Mouse (Mus musculus) T-helper 1 cell (primary cell): ENCODE results near the gene Map3k9.

Experiments
- in situ Hi-C: fragments of 300-600 bp; cut with MboI, MseI; formaldehyde crosslinking; loops from one replicate; pipeline ENCODE4 v1.15.1; 2025; ENCODE audit warnings: high pct_unique_total_duplicates

Map3k9 gene

GRCm38 (mm10) chr12:81781105-81781909 is at the start of gene Map3k9:
TSS of gene Map3k9 (minus strand) at chr12:81781175.
- in situ Hi-C loops, result no loop called here

GRCm38 (mm10) chr12:81828355-81828754 is 47.4 kb upstream of the Map3k9 start:
- in situ Hi-C loops, result no loop called here

- in situ Hi-C loops, result no loop called here
These were observed 42.0 kb upstream of the Map3k9 start for GRCm38 (mm10) chr12:81822778-81823480.

- in situ Hi-C loops, result no loop called here
These were observed 41.2 kb upstream of the Map3k9 start for GRCm38 (mm10) chr12:81822176-81822575.

GRCm38 (mm10) chr12:81820700-81821099 is 39.7 kb upstream of the Map3k9 start:
- in situ Hi-C loops, result no loop called here

GRCm38 (mm10) chr12:81817126-81817505 is 36.1 kb upstream of the Map3k9 start:
- in situ Hi-C loops, result no loop called here

GRCm38 (mm10) chr12:81816330-81817125 is 35.6 kb upstream of the Map3k9 start:
- in situ Hi-C loops, result no loop called here

GRCm38 (mm10) chr12:81814742-81815141 is 33.8 kb upstream of the Map3k9 start:
- in situ Hi-C loops, result no loop called here

- in situ Hi-C loops, result no loop called here
These were observed 29.4 kb upstream of the Map3k9 start for GRCm38 (mm10) chr12:81810417-81810816.

GRCm38 (mm10) chr12:81808596-81808995 is 27.6 kb upstream of the Map3k9 start:
- in situ Hi-C loops, result no loop called here

GRCm38 (mm10) chr12:81807953-81808352 is 27.0 kb upstream of the Map3k9 start:
- in situ Hi-C loops, result no loop called here

- in situ Hi-C loops, result no loop called here
These were observed 26.5 kb upstream of the Map3k9 start for GRCm38 (mm10) chr12:81807529-81807837.

- in situ Hi-C loops, result no loop called here
These were observed 26.0 kb upstream of the Map3k9 start for GRCm38 (mm10) chr12:81806759-81807528.

- in situ Hi-C loops, result no loop called here
These were observed 25.1 kb upstream of the Map3k9 start for GRCm38 (mm10) chr12:81806114-81806513.

GRCm38 (mm10) chr12:81803803-81804202 is 22.8 kb upstream of the Map3k9 start:
- in situ Hi-C loops, result no loop called here

- in situ Hi-C loops, result no loop called here
These were observed 22.0 kb upstream of the Map3k9 start for GRCm38 (mm10) chr12:81803016-81803415.

GRCm38 (mm10) chr12:81801134-81801533 is 20.2 kb upstream of the Map3k9 start:
- in situ Hi-C loops, result no loop called here

GRCm38 (mm10) chr12:81796541-81796940 is 15.6 kb upstream of the Map3k9 start:
- in situ Hi-C loops, result loop anchor here (5.0 kb wide), 1 partner anchor 121 kb away; no protein-coding TSS in a partner anchor

- in situ Hi-C loops, result loop anchor here (5.0 kb wide), 2 partner anchors 180 to 680 kb away; no protein-coding TSS in a partner anchor
These were observed 11.7 kb upstream of the Map3k9 start for GRCm38 (mm10) chr12:81792511-81793218.

- in situ Hi-C loops, result no loop called here
These were observed 8.5 kb upstream of the Map3k9 start for GRCm38 (mm10) chr12:81789499-81789898.

GRCm38 (mm10) chr12:81788672-81789084 is 7.7 kb upstream of the Map3k9 start:
- in situ Hi-C loops, result no loop called here
